Mouse (Mus musculus): ENCODE results near the gene Meiob. TPM values are rescaled to one million over a fixed set of nuclear protein-coding genes. Genes with fewer than 3 reads are reported as not detected.

Gene Meiob
- total and polyA plus RNA-seq, 2 experiments from 2014 or later, result 0.12 TPM; not detected in 1

DNA sequence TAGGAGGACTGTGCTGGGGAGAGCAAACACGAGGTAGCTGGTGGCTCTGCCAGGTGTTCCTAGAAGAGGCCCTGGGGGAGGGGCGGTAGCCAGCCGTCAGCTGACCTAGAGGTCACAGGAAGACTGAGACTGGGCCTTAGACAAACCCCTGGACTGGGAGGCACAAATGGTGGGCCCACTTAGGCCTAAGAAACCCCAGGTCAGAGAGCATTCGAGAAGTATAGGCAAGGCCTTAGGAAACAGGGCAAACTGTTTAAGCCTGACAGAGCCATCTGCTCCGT is 74.0 kb downstream of the Meiob start:
- Histone ChIP-seq H3K27me3 (ENCODE audit: insufficient read depth, low read length) (no peaks in the 10 kb centered on the region), H3K4me1 (ENCODE audit: insufficient read depth, low read length) (no peaks in the 10 kb centered on the region), H3K4me3 (ENCODE audit: low read depth, low read length) (no peak overlapping the region), H3K9me3 (ENCODE audit: low read length) (no peaks in the 10 kb centered on the region), H3K36me3 (ENCODE audit: insufficient read depth, low read length) (peaks cover 5% of the 10 kb centered on the region), H3K4me2 (ENCODE audit: low read depth, low read length, poor library complexity, severe bottlenecking) (no peak overlapping the region), H3K27ac (ENCODE audit: low read depth, low read length) (no peak overlapping the region), H3K9ac (replicated peaks; ENCODE audit: low read length, poor library complexity, severe bottlenecking) (no peak overlapping the region)
- WGBS, result 39% methylated on average over 5 of the region's 5 CpGs
- ATAC-seq (ENCODE audit: low FRiP score), result no peak
- TF ChIP-seq CTCF (IDR thresholded peaks at IDR 0.05), result no peak
- no peak for DNase-seq (ENCODE audit: low spot score)

DNA sequence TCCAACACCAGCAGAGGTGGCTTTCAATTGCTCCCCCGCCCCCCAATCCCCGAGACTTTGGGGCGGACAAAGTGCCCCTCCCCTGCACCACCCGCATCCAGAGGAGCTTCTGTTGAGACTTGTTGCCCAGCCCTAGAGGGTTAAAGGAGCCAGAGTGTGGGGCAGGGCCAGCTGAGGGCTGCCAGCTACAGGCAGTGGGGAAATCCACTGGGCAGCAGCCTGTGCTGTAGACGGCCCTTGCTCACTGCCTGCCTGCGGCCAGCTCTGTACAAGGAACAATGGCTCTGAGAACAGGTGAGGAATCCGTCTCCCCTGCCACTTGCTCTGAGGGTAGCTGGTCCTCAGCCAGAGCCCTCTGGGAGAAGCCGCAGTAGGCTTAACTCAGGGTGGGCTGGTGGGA is 74.4 kb downstream of the Meiob start:
- Histone ChIP-seq H3K4me1 (ENCODE audit: insufficient read depth, low read length) (no peaks in the 10 kb centered on the region), H3K27me3 (ENCODE audit: insufficient read depth, low read length) (no peaks in the 10 kb centered on the region), H3K9ac (replicated peaks; ENCODE audit: low read length, poor library complexity, severe bottlenecking) (no peak overlapping the region), H3K9me3 (ENCODE audit: low read length) (no peaks in the 10 kb centered on the region), H3K4me2 (ENCODE audit: low read depth, low read length, poor library complexity, severe bottlenecking) (no peak overlapping the region), H3K27ac (ENCODE audit: low read depth, low read length) (no peak overlapping the region), H3K36me3 (ENCODE audit: insufficient read depth, low read length) (peaks cover 9% of the 10 kb centered on the region), H3K4me3 (ENCODE audit: low read depth, low read length) (no peak overlapping the region)
- no peak for TF ChIP-seq CTCF (IDR thresholded peaks at IDR 0.05)
- ATAC-seq (ENCODE audit: low FRiP score) (no peak), DNase-seq (ENCODE audit: low spot score) (no peak)
- WGBS, result 65% methylated on average over 8 of the region's 8 CpGs

DNA sequence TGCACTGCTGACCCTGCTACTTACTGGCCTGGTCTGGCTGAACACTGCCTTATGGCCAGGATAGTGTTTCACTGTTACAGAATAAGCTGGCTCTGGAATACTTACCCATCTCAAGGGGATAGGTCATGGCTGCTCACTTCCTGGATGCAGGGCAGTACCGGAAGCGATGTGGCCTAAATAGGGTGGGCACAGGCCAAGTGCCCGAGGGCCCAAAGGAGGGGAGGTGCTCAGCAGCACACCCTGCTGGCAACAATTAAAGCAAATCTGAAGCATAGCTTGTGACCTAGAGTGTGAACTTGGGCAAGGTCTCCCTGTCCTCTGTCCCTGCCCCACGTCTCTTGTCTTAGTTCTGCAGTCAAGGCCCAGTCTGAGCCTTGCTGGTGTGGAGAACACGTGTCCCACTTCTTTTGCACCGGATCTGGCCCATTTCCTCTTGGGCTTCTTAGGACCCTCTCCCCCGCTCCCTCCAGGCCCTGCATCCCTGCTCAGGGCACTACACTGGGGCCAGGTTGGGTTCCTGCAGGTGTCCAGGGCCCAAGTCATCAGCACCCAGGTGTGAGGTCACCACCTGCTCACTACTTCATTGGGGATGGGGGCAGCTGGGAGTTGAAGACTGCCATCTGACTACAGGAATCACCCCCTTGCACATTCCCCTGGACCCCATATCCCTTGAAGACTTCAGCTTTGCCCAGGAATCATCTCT is 77.8 kb downstream of the Meiob start:
- WGBS, result 47% methylated on average over 7 of the region's 7 CpGs
- TF ChIP-seq CTCF (IDR thresholded peaks at IDR 0.05), result peak; percentile 60
- H3K36me3 ChIP-seq (ENCODE audit: insufficient read depth, low read length), result peaks cover 12% of the 10 kb centered on the region
- ATAC-seq (ENCODE audit: low FRiP score) (no peak), DNase-seq (ENCODE audit: low spot score) (peak; percentile 22)
- H3K4me2 ChIP-seq (ENCODE audit: low read depth, low read length, poor library complexity, severe bottlenecking), result no peak overlapping the region
- H3K27ac ChIP-seq (ENCODE audit: low read depth, low read length), result no peak overlapping the region
- no peak overlapping the region for H3K4me3 ChIP-seq (ENCODE audit: low read depth, low read length)
- no peaks in the 10 kb centered on the region for H3K9me3 ChIP-seq (ENCODE audit: low read length)
- no peaks in the 10 kb centered on the region for H3K27me3 ChIP-seq (ENCODE audit: insufficient read depth, low read length)
- no peak overlapping the region for H3K9ac ChIP-seq (replicated peaks; ENCODE audit: low read length, poor library complexity, severe bottlenecking)
- peaks cover 4% of the 10 kb centered on the region; the same call in 1 of the 2 replicates for H3K4me1 ChIP-seq (ENCODE audit: insufficient read depth, low read length)

DNA sequence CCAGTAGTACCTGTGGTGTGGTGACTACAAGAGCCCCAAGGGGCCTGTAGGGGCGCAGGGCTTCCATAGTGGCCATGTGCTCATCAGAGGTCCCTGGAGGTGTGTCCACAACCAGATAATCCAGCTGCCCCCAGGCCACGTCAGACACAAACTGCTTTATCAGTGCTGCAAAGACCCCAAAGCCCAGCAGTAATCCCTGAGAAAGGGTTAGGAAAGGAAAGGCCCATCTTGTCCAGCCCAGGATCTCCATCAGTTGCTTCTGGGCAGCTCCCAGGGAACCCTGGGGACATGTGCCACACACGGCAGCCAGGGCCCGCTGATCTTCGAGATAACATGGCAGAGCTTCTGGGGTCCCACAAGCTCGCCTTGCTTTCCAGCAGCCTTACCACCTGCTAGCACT is 80.3 kb downstream of the Meiob start:
- Histone ChIP-seq H3K4me3 (ENCODE audit: low read depth, low read length) (no peak overlapping the region), H3K27me3 (ENCODE audit: insufficient read depth, low read length) (no peaks in the 10 kb centered on the region), H3K9me3 (ENCODE audit: low read length) (no peaks in the 10 kb centered on the region), H3K9ac (replicated peaks; ENCODE audit: low read length, poor library complexity, severe bottlenecking) (no peak overlapping the region), H3K4me2 (ENCODE audit: low read depth, low read length, poor library complexity, severe bottlenecking) (no peak overlapping the region), H3K36me3 (ENCODE audit: insufficient read depth, low read length) (peaks cover 18% of the 10 kb centered on the region), H3K27ac (ENCODE audit: low read depth, low read length) (no peak overlapping the region), H3K4me1 (ENCODE audit: insufficient read depth, low read length) (peaks cover 13% of the 10 kb centered on the region; the same call in 1 of the 2 replicates)
- ATAC-seq (ENCODE audit: low FRiP score) (no peak), DNase-seq (ENCODE audit: low spot score) (no peak)
- TF ChIP-seq CTCF (IDR thresholded peaks at IDR 0.05), result no peak
- 85% methylated on average over 6 of the region's 6 CpGs for WGBS

DNA sequence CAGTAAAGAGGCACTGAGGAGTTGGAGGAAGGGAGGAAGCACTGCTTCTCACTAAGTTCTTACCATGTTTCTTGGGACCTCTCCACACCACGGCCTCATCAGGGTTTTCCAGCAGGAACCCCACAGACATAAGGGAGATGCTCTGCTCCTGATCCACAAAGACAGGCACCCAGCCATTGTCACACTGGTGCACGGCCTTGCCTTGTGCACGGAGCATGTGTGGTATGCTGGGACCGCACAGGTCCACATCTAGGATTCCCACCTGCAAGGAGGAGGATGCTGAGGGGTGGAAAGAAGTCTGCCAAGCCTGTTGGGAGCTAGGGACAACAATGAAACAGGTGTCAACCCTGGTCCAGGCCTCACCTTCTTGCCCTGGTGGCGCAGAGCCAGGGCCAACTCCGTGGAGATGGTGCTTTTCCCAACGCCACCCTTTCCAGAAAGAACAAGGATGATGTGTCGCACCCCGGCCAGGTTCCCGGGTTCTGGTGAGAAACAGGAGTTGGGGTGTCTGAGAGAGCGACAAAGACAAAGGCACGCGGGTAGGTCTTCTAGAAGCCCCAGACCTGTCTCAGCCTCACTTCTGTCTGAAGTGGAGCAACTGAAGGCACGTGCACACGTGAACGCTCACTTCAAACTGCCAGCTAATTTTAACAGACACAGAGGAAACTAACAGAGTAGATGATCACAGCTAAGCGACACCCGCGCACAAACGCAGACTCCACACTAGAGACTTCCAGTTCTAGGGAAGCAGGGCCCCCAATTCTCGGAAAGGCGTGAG is 81.5 kb downstream of the Meiob start:
- 26% methylated on average over 22 of the region's 22 CpGs for WGBS
- no peak for TF ChIP-seq CTCF (IDR thresholded peaks at IDR 0.05)
- Histone ChIP-seq H3K4me3 (ENCODE audit: low read depth, low read length) (peak overlapping the region; percentile 82), H3K27me3 (ENCODE audit: insufficient read depth, low read length) (no peaks in the 10 kb centered on the region), H3K36me3 (ENCODE audit: insufficient read depth, low read length) (peaks cover 24% of the 10 kb centered on the region), H3K4me1 (ENCODE audit: insufficient read depth, low read length) (peaks cover 13% of the 10 kb centered on the region; the same call in 1 of the 2 replicates), H3K27ac (ENCODE audit: low read depth, low read length) (no peak overlapping the region), H3K4me2 (ENCODE audit: low read depth, low read length, poor library complexity, severe bottlenecking) (peak overlapping the region; percentile 87), H3K9ac (replicated peaks; ENCODE audit: low read length, poor library complexity, severe bottlenecking) (peak overlapping the region; percentile 50), H3K9me3 (ENCODE audit: low read length) (no peaks in the 10 kb centered on the region)
- DNase-seq (ENCODE audit: low spot score), result no peak
- no peak for ATAC-seq (ENCODE audit: low FRiP score)
